Mouse (Mus musculus): ENCODE results near the gene Tmf1.

Gene Tmf1

GRCm38 (mm10) chr6:97112177-97112576 is 66.7 kb downstream of the Tmf1 start:
- intact Hi-C loops (cut with DNase I) = no loop called here

- intact Hi-C loops (cut with DNase I) = loop anchor here (5.0 kb wide), 2 partner anchors 79 to 99 kb away; no protein-coding TSS in a partner anchor
Measured at GRCm38 (mm10) chr6:97106777-97107176, 72.1 kb downstream of the Tmf1 start.

GRCm38 (mm10) chr6:97106106-97106505 is 72.8 kb downstream of the Tmf1 start:
- intact Hi-C loops (cut with DNase I) = loop anchor here (5.0 kb wide), 2 partner anchors 79 to 99 kb away; no protein-coding TSS in a partner anchor

- intact Hi-C loops (cut with DNase I) = no loop called here
Measured at GRCm38 (mm10) chr6:97104264-97104852, 74.6 kb downstream of the Tmf1 start.

Measured in adrenal gland (tissue).